Mouse (Mus musculus) left cerebral cortex, postnatal 25 days (tissue): Measurements from ENCODE around the gene Gal3st2. TPM values are rescaled to one million over a fixed set of nuclear protein-coding genes. Genes with fewer than 3 reads are reported as not detected.

Experiments used
- total RNA-seq, 2 experiments: library from RNA; stranded (reverse); gene quantifications; 2 replicates each; pipeline ENCODE4 v1.2.3; 2021

Gal3st2 gene
- total RNA-seq, 2 experiments from 2014 or later: 0.69 TPM; not detected in 1

Other genes with a start within 250 kb of the Gal3st2 start
- gene Stk25, start 202.6 kb upstream of the Gal3st2 start, total RNA-seq: 100 to 1,000 TPM; 376 to 384 TPM
- gene Bok, start 175.6 kb upstream of the Gal3st2 start, total RNA-seq: 10 to 100 TPM; 23.6 to 27.5 TPM
- gene Atg4b, start 109.8 kb upstream of the Gal3st2 start, total RNA-seq: 10 to 100 TPM; 73.6 to 79.9 TPM
- gene Thap4, start 106.4 kb upstream of the Gal3st2 start, total RNA-seq: 10 to 100 TPM; 39.6 TPM
- gene Dtymk, start 59.4 kb upstream of the Gal3st2 start, total RNA-seq: 10 to 100 TPM; 47.7 to 53.3 TPM
- gene Ing5, start 57.3 kb upstream of the Gal3st2 start, total RNA-seq: 10 to 100 TPM; 10.6 to 12.1 TPM
- gene D2hgdh, start 36.4 kb upstream of the Gal3st2 start, total RNA-seq: 10 to 100 TPM; 13.3 to 15.8 TPM
- under 1 TPM; 0.25 to 0.46 TPM for gene Gal3st2b, start 57.0 kb downstream of the Gal3st2 start, total RNA-seq
- not detected for gene Gal3st2c, start 129.2 kb downstream of the Gal3st2 start, total RNA-seq
- gene Neu4, start 159.1 kb downstream of the Gal3st2 start, total RNA-seq: 10 to 100 TPM in 1 of 2 experiments, 1 to 10 TPM in 1; 7.6 to 11.1 TPM
- under 1 TPM in 1 of 2 experiments, not detected in 1; 0.18 TPM for gene Pdcd1, start 191.2 kb downstream of the Gal3st2 start, total RNA-seq